Mouse (Mus musculus) left cerebral cortex, adult 9 months (tissue): ENCODE results near the gene Stim1.
A peak's percentile ranks its signal among the peaks of the same experiment; 100 is the strongest.
"Not testable (repeated sequence)": the region's sequence is repeated elsewhere in the genome, so short reads cannot be mapped to it uniquely, and the experiment has no call there.

ENCODE experiments used
- DNase-seq, 2 experiments: peaks; one replicate each; pipeline ENCODE4 v3.0.0; 2022; ENCODE audit warnings: low spot score in 2 of 2

Gene Stim1

DNA sequence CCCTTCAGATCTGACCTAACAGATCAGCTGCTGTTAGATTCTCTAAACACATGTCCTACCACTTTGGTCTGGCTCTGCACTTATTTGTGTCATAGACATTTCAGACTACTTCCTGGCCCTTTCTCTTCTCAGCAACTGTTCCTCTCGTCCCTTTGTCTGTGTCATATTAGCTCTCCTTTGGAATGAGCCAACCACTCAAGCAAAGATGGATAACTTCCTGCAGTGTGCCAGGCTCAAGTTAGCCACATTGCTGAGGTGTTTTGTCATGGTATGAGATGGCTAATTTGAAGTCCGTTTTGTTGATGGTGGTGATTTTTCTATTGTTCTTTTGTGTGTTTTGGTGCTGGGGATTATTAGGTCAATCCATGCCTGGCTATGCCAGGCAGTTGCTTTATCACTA lies 93.7 kb downstream of the Stim1 start:
- no peak for DNase-seq

DNA sequence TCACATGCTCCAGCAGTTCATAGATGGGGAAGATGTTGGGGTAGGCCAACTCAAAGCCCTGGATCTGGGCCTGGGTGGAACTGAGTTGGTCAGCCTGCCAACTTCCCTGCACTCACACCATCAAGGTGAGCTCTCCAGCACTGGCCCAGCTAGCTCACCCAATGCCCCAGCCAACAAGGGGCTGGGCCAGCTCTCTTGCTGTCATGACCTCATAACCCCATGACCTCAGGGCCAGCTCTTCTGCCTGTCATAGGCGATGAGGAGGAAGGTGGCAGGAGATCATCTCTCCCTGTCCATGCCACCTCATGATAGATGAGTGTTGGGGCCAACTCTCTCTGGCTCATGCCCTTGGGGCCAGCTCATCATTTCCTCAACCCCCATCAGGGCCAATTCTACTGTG lies 96.2 kb downstream of the Stim1 start:
- no peak for DNase-seq

DNA sequence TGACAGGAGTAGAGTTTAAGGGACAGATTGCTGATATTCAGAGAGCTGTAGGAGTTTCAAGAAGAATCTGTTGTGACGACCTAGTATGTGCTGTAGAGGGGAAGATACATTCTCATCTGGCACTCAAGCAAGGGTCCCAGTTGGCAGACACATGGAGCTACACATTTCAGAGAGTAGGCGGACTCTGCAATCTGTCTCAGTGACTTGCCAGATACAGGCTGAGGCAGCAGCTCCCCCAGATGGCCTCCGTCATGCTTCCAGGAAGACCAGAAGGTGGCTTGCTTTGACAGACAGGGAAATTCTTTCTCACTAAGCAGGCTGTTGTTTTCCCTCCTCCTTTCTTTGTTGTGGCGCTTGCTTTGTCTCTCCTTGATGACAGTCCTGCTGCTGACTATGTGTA lies 102.1 kb downstream of the Stim1 start:
- peak; percentile 67 to 90 for DNase-seq

DNA sequence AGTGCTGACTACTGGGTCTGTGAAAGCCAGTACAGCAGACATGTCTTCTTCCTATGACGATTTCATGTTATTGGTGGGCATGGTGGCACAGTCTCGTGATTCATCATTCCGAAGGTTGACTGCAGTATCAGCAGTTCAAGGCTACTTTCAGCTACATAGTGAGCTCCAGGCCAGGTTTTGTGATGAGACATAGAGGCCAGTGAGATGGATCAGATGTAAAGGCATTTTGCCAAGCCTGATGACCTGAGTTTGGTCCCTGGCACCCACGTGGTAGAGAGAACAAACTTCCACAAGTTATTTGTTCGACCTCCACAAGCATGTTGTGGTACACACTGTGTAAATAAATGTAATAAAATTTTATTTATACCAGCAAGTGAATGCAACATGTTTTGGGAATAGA lies 102.9 kb downstream of the Stim1 start:
- DNase-seq, result no peak

DNA sequence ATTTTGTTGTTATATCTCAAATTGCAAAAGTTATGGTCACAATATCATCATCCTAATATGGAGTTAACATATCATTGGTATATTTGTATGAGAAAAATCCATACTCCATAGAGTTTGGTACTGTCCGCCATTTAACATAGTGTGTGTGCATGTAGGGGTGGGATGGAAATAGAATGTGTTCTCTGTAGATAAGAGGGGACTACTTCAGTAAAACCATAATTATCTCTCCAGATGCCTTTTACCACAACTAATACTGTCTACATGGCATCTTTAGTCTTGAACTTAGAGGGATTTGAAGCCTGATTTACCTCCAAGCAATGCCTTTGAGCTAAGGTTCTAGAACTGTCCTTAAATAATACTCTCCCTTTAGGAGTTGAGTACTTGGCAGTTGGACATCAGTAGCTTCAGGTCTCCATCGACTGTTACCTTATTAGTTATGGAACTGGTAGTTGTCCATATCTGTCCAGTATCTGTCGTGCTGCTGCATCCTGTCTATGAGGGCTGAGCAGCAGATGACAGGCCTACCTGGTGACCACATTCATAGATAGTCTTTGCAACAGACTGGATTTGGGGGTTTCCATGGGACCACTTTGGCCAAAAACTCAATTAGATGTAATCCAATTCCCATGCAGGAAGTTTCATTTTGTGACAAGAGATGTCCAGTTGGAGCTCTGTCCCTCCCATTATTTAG lies 105.9 kb downstream of the Stim1 start:
- no peak for DNase-seq

DNA sequence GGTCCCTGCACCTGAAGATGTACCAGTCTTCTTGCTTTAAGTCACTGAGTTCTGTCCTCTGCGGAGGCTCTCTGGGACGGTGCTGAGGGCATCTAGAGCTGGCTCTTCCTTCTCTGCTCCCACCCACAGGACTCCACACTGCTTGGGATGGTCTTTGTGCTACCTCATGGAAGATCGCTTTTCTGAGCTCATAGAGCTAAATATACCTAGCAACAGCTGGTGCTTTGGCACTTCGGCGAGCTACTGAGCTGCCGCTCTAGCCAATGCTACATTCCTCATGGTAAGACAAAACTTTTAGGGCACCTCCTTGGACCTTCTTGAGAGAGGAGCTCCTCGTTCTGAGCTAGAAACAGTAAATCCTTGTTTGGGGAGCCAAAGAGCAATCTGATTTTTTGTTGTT lies 115.6 kb downstream of the Stim1 start:
- DNase-seq, result peak; percentile 14 to 44

DNA sequence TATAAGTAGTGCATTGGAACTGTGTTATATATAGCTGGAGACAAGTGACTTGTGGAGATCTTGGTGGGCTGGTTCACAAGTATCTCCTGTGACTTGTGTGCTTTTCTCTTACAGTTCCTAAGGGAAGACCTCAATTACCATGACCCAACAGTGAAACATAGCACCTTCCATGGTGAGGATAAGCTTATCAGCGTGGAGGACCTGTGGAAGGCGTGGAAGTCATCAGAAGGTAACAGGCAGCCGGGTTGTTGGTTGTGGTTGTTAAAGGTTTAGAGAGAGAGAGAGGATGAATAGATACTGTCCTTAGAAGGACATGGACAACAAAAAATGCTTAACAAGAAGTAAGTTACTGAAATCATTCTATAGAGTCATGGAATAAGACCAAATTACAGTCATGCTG lies 118.4 kb downstream of the Stim1 start:
- no peak for DNase-seq

DNA sequence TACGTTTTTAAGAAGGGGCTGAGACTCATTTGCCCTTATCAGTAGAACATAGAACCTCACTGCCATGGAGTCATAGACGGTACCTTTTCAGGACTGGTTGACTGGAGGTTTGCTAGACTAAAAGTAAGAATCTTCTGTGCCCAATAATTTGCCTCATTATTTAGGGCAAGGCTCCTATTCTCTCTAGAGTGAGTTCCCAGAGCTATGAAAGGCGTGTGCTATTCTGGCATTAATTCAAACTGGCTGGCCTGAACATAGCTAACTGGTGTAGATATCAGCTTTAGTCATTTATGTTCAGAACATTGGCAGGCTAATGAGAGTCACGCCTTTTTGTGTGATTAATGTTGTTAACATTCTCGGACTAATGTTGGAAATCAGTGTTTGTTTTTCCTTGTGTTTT lies 121.5 kb downstream of the Stim1 start:
- no peak for DNase-seq

DNA sequence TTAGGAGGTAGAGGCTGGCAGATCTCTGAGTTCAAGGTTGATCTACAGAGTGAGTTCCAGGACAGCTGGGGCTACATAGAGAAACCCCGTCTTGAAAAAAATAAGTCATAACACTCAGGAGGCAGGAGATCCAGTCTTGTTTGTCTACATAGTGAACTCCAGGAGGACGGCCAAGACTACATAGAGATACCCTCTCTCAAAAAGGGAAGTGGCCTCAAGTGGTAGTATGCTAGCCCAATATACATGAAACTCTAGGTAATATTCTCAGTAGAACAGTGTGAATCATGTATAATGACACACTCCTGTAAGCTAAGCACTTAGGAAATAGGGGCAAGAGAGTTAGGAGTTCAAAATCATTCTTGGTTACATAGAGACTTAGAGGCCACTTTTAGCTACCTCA lies 126.3 kb downstream of the Stim1 start:
- no peak for DNase-seq

DNA sequence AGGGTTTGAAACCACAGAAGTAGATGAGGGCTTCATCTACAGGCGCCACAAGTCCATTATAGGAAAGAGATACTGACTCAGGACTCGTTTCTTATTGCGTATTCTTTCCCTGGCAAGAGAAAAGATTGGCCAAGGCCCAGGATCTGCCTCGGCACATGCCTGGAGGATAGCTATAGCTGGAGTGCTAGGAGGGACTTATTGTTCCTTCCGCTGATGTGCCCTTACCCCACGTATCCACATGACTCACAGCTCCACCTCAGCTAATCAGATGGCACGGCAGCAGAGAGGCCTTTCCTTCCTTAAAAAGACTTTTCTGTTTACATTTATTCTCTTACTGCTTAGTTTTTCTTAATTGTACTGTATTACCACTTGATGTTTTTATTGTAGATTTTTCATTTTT lies 128.3 kb downstream of the Stim1 start:
- DNase-seq, result no peak

DNA sequence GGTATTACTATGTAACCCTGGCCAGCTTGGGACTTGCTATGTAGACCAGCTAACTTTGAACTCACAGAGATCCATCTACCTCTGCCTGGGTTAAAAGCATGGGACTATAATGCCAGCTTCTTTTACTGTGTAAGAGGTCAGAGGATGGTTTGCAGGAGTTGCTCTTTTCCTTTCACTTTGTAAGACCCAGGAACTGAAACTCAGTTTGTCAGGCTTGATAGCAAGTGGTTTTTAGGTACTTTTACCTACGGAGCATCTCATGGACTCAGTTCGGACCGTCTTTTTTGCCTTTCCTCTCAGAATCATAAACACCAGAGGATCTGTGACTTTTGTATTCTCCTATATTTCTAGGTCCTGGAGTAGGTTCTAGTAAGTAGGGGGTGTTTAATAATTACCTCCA lies 128.7 kb downstream of the Stim1 start:
- DNase-seq, result no peak

DNA sequence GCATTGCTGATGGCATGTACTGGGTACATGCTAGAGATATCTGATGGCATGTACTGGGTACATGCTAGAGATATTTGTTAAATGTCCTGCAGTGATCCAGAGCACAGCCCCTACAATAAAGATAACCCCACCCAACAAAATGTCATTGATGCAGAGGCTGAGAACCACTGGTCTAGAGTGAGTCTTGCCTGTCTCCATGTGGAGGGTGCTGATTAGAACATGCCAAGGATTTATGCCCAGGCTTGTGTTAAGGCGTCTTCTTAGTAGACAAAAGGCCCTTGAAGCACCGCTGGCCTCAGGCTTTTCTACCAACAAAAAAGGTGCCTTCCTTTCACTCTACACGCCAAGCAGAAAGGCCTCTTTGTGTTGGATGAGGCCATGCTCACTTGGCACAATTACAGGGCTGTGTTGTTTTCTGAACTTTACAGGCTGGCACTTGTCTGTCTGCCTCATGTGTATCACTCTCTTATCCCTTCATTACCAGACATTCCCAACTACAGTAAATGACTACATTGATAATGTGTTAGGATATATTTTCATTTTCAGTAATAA lies 131.7 kb downstream of the Stim1 start:
- no peak for DNase-seq

DNA sequence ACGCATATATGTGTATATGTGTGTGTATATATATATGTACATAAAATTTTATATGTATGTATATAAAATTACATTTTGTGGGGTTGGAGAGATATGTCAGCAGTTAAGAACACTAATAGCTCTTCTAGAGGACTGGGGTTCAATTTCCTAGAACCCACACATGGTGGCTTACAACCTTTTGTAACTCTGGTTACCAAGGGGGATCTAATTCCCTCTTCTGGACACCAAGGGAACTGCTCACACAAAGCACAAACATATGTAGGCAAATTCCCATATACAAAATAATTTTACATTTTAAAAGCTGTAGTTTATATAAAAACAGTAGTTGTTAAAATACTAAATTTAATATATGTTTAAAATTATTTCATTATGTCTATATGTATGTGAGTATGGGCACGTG lies 136.5 kb downstream of the Stim1 start:
- no peak for DNase-seq

DNA sequence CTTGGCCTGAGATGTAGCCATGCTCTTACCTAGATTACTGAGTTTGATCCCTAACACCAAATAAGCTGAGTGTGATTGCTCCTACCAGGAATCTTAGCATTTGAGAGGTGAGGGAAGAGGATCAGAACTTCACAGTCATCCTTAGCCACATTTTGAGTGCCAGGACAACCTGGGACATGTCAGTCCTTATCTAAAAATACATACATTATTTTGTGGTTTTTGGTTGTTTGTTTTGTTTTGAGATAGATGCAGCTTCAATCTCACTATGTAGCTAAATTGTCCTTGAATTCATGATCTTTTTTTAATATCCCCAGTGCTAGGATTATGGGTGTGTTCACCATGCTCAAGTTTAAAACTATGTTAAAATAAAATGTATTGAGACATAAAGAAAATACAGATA lies 139.8 kb downstream of the Stim1 start:
- DNase-seq, result no peak

DNA sequence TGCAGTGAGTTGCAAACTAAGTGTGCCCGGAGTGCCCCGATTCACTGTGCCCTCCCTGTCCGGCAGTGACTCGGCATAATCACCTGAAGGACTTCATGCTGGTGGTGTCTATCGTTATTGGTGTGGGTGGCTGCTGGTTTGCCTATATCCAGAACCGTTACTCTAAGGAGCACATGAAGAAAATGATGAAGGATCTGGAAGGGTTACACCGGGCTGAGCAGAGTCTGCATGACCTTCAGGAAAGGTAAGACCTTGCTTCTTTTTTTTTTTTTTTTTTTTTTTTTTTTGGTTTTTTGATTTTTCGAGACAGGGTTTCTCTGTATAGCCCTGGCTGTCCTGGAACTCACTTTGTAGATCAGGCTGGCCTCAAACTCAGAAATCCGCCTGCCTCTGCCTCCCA lies 147.7 kb downstream of the Stim1 start:
- DNase-seq, result not testable (repeated sequence)

DNA sequence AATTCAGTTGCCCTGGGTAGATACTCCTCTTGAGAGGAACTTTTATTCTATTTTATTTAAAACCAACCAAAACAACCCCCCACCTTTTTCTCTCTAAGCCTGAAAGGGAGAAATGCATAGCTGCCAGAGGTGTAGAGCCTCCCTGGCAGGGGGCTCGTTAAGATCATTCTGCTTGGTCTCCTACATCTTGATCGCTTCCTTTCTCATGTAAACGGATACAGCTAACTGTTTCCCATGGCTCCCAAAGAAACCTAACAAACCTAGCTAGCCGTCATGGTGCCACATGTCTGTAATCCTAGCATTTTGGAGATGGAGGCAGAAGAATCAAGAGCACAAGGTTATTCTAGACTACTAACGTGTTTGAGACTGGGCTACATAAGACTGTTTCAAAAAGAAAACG lies 148.2 kb downstream of the Stim1 start:
- DNase-seq, result no peak

DNA sequence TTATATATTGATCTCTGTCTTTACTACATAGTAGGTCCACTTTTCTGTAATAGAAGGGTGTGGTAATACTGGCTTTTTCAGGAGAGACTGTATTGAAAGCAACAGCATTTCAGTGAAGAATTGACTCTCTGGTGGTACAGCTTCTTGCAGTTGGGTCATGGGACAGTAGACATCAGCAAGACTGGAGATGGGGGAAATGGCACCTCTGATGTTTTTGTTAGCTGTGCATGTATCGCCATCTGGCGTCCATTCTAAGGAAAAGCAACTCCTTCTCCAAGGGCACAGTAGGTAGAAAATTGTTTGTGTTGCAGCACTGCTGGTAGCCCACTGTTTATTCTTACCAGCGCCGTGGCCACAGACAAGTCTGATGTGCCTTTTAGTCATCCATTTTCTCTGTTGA lies 149.8 kb downstream of the Stim1 start:
- peak in 1 of 2 experiments; percentile 55 for DNase-seq

DNA sequence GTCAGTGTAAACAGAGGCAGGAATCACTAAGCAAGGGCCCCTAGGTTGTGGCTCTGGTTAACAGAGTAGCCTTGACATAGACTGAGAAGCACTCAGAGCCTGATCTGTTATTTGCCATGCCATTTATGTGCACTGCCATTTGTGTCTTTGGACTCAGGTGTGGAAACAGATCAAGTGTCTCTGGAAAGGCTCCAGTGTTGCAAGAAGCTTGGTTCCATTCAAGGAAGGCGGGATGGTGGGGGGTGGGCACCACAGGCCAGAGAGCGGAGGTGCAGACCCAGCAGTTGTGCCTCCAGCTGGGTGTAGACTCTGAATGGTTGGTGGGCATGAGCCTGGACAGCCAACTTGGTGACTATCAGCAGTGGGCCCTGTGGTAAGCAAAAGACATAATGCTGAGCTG lies 154.4 kb downstream of the Stim1 start:
- no peak for DNase-seq

DNA sequence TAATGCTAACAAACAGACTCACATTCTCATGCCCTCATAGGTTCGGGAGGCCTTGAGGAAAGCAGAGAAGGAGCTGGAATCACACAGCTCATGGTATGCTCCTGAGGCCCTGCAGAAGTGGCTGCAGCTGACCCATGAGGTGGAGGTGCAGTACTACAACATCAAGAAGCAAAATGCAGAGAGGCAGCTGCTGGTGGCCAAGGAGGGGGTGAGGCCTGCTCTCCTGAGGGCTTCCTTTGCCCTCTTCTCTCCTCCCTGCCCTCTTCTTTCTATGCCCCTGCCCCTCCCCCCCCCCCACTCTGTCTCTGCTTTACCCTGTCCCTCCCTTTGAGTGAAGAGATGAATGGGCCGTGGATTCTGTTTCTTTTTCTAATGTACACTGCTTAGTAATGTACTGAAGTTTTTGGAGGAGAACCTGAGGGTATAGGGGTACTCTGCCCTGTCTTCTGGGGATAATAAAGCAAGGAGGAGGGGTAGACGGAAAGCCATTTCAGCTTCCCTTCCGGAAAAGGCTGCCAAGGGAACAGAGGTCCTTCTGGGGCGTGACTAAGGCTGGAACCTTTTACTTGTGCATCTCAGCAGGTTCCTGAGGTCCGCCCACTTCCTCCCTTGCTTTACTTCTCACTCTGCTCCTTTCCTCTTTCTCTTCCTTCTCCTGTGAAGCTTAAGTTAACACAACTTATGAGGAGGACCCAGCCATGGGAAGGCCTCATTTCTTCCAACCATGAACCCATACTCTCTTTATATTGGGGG lies 158.5 kb downstream of the Stim1 start:
- DNase-seq, result no peak

DNA sequence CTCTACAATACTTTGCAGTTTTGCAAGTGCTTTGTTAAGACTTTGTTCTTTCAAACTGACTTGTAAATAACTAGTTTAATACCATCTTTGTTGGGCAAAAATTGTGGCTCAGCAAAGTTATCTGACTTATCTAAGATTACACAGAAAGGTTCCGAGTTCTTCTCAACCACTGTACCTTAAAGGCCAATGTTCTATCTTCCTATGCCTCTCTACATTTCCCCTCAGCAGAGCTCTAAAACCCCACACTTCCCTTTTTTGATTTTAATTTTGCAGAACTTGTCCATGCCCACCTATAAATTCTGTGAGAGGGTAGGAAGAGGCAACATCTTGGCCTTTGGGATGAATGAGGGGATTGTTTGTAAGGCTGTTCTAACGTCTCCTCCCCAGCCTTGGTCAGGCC lies 166.7 kb downstream of the Stim1 start:
- no peak for DNase-seq

DNA sequence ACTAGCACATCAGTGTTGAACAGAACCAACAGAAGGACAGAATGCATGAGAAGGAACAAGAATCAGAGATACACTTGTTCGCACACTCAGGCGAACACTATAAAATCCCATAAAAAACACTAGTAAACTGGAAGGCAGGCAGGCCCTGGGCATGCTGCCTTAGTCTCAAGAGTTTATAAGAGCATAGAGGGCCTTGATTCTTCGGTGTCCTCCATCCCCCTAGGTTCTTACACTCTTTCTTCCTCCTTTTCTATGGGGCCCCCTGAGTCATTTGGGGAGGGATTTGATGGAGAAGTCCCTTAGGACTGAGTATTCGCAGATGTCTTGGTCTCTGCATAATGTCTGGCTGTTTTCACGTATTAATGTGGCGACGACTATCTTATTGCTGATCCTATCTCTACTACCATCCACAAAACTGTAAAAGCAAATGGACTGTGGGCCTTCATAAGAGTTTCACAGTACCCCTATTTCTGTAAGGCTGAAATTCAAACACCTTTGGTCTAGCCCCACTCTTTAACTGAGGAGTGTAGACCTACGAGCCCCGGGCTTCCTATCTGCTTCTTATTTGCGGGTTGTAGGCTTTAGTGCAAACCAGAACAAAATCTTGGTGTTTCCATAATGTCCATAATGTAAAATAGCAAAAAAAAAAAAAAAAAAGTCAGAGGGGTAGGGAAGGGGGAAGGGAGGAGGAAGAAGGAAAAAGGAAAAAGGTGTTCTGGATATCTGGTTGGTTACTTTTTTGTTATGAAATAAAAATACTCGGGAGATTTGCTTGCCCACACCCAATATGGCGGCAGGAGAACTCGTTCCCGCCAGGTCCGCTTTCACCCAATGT lies 173.4 kb downstream of the Stim1 start:
- no peak for DNase-seq

DNA sequence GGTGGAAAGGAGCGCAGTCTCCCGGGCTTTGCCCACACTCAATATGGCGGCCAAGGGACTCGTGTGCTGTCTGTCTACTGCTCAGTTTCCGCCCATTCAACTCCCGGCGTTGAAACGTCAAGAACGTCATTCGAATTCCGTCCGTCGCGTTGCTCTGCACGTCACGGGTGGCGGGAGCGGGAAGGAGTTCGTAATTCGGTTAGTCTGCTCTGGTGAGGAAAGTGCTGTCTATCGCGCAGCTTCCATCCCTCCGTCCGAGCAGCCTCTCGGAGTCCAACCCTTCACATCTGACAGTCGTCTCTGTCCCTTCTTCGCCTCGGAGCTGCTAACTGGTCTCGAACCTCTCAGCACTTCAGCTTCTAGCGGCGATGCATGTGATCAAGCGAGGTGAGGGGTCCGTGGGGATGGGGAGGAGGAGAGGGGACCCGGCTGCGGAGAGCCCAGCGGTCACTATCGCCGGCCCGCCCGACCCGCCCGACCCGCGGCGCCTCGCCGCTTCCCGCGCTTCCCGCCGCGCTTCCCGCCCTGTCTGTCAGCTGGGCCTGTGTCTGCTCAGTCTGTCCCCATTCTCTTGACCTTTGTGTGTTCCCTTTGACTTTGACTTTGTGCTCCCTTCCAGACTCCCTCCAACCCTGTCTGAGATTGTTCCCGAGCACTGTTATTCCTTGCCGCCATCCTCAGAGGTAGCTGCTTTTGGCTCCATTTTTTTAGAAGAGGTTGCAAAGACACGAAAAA lies 174.2 kb downstream of the Stim1 start, which contains the start of gene Rrm1:
Gene Rrm1, plus strand, starts transcription at position 39 of the 735 bp plus-strand sequence.
- peak; percentile 93 to 97 for DNase-seq
